Mouse (Mus musculus): ENCODE measurements around the gene Golga4.

The Golga4 gene

GRCm38 (mm10) chr9:118521659-118522058 is 15.6 kb downstream of the Golga4 start:
- DNase-seq (ENCODE audit: low read depth, low spot score): no peak

- no peak for DNase-seq (ENCODE audit: low read depth, low spot score)
Measured at GRCm38 (mm10) chr9:118523738-118524137, 17.7 kb downstream of the Golga4 start.

GRCm38 (mm10) chr9:118527056-118527455 is 21.0 kb downstream of the Golga4 start:
- DNase-seq (ENCODE audit: low read depth, low spot score): no peak

GRCm38 (mm10) chr9:118529783-118530182 is 23.7 kb downstream of the Golga4 start:
- no peak for DNase-seq (ENCODE audit: low read depth, low spot score)

- no peak for DNase-seq (ENCODE audit: low read depth, low spot score)
Measured at GRCm38 (mm10) chr9:118530679-118531078, 24.6 kb downstream of the Golga4 start.

GRCm38 (mm10) chr9:118532516-118533205 is 26.6 kb downstream of the Golga4 start:
- DNase-seq (ENCODE audit: low read depth, low spot score): no peak

- no peak for DNase-seq (ENCODE audit: low read depth, low spot score)
Measured at GRCm38 (mm10) chr9:118536946-118537345, 30.9 kb downstream of the Golga4 start.

GRCm38 (mm10) chr9:118537463-118538339 is 31.6 kb downstream of the Golga4 start:
- no peak for DNase-seq (ENCODE audit: low read depth, low spot score)

GRCm38 (mm10) chr9:118541851-118542250 is 35.8 kb downstream of the Golga4 start:
- DNase-seq (ENCODE audit: low read depth, low spot score): no peak

GRCm38 (mm10) chr9:118545146-118545545 is 39.1 kb downstream of the Golga4 start:
- DNase-seq (ENCODE audit: low read depth, low spot score): no peak

GRCm38 (mm10) chr9:118548651-118549050 is 42.6 kb downstream of the Golga4 start:
- no peak for DNase-seq (ENCODE audit: low read depth, low spot score)

GRCm38 (mm10) chr9:118556951-118557780 is 51.1 kb downstream of the Golga4 start:
- DNase-seq (ENCODE audit: low read depth, low spot score): no peak

- no peak for DNase-seq (ENCODE audit: low read depth, low spot score)
Measured at GRCm38 (mm10) chr9:118563356-118563755, 57.3 kb downstream of the Golga4 start.

- no peak for DNase-seq (ENCODE audit: low read depth, low spot score)
Measured at GRCm38 (mm10) chr9:118563866-118564265, 57.8 kb downstream of the Golga4 start.

- no peak for DNase-seq (ENCODE audit: low read depth, low spot score)
Measured at GRCm38 (mm10) chr9:118564696-118565095, 58.6 kb downstream of the Golga4 start.

GRCm38 (mm10) chr9:118569328-118569727 is 63.3 kb downstream of the Golga4 start:
- DNase-seq (ENCODE audit: low read depth, low spot score): no peak

- no peak for DNase-seq (ENCODE audit: low read depth, low spot score)
Measured at GRCm38 (mm10) chr9:118570865-118571264, 64.8 kb downstream of the Golga4 start.

GRCm38 (mm10) chr9:118571701-118572100 is 65.6 kb downstream of the Golga4 start:
- no peak for DNase-seq (ENCODE audit: low read depth, low spot score)

- DNase-seq (ENCODE audit: low read depth, low spot score): no peak
Measured at GRCm38 (mm10) chr9:118574911-118575310, 68.8 kb downstream of the Golga4 start.

- DNase-seq (ENCODE audit: low read depth, low spot score): no peak
Measured at GRCm38 (mm10) chr9:118580371-118580770, 74.3 kb downstream of the Golga4 start.

- DNase-seq (ENCODE audit: low read depth, low spot score): no peak
Measured at GRCm38 (mm10) chr9:118582757-118583156, 76.7 kb downstream of the Golga4 start.

GRCm38 (mm10) chr9:118584838-118585237 is 78.8 kb downstream of the Golga4 start:
- no peak for DNase-seq (ENCODE audit: low read depth, low spot score)

All from mesoderm, embryonic 11.5 days (tissue).